Mouse (Mus musculus): ENCODE measurements at regions not wholly inside any gene's neighbourhood (a gene's known extent, or its start where the extent isn't known, plus 50 kb on each side); places are given as distances from the start of the nearest gene placed in this dataset.

- H3K9me3 ChIP-seq, result no peaks in the 10 kb centered on the region
- no peaks in the 10 kb centered on the region for H3K36me3 ChIP-seq (replicated peaks)
- no peak overlapping the region for H3K9ac ChIP-seq
- no peaks in the 10 kb centered on the region for H3K4me1 ChIP-seq
- H3K27ac ChIP-seq, result no peak overlapping the region
- WGBS, result 65% methylated on average over 14 of the region's 14 CpGs
- no peak overlapping the region for H3K4me3 ChIP-seq
- no peaks in the 10 kb centered on the region for H3K27me3 ChIP-seq (replicated peaks)
- H3K4me2 ChIP-seq, result no peak overlapping the region
- ATAC-seq (replicated peaks), result no peak
Observed at GRCm38 (mm10) chr6:51162208-51163082, 270.0 kb upstream of the Nfe2l3 start.

- no peaks in the 10 kb centered on the region for H3K27me3 ChIP-seq (replicated peaks)
- H3K4me1 ChIP-seq, result peaks cover 2% of the 10 kb centered on the region; the same call in 1 of the 2 replicates
- no peaks in the 10 kb centered on the region for H3K36me3 ChIP-seq (replicated peaks)
- H3K4me2 ChIP-seq, result no peak overlapping the region
- no peaks in the 10 kb centered on the region for H3K9me3 ChIP-seq
- no peak overlapping the region for H3K4me3 ChIP-seq
- 63% methylated on average over 5 of the region's 5 CpGs for WGBS
- H3K27ac ChIP-seq, result no peak overlapping the region
- no peak for ATAC-seq (replicated peaks)
- H3K9ac ChIP-seq, result no peak overlapping the region
Observed at GRCm38 (mm10) chr6:51163266-51163665, 269.2 kb upstream of the Nfe2l3 start.

DNA sequence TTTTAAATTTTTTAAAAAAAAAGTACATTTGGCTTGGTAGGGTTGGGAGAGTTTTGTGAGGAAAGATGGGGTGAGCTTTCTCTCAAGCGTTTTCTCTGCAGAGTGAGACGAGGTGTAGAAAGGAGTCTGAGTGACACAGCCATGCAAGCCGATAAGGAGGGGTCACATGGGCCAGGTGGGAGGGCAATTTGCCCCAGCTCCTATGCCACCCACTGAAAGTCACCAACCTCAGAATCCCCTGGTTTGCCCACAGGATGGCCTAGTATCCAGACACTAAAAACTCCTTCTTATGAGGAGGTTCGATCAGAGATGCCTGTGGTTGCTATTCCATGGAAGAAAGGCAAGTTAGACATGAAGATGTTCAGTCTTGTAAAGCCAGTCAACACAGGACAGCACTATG, 268.6 kb upstream of the Nfe2l3 start:
- no peak overlapping the region for H3K9ac ChIP-seq
- H3K4me1 ChIP-seq, result peaks cover 7% of the 10 kb centered on the region
- H3K27me3 ChIP-seq (replicated peaks), result peaks cover 2% of the 10 kb centered on the region; the same call in 1 of the 2 replicates
- no peaks in the 10 kb centered on the region for H3K36me3 ChIP-seq (replicated peaks)
- WGBS, result 91% methylated on average over 4 of the region's 4 CpGs
- H3K9me3 ChIP-seq, result no peaks in the 10 kb centered on the region
- H3K4me3 ChIP-seq, result no peak overlapping the region
- ATAC-seq (replicated peaks), result no peak
- H3K27ac ChIP-seq, result no peak overlapping the region
- no peak overlapping the region for H3K4me2 ChIP-seq

DNA sequence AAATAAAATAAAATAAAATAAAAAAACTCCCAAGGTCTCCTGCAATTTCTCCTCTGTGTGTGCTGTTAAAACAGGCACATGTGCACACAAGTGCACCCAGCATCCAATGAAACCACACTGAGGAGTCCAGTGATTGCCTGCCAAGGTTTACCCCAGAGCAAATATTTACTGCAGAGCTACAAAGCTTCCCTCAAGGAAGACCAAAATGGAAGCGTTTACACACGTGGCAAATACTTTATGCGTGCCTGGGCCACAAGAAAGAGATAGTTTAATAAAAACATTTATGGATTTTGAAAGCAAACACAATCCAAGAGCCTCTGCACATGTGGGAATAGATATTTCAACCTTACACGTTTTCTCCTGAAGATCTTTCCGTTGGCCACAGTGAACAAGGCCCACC, 265.4 kb upstream of the Nfe2l3 start:
- Histone ChIP-seq H3K9me3 (no peaks in the 10 kb centered on the region), H3K4me3 (no peak overlapping the region), H3K27ac (no peak overlapping the region), H3K36me3 (replicated peaks) (no peaks in the 10 kb centered on the region), H3K27me3 (replicated peaks) (peaks cover 14% of the 10 kb centered on the region), H3K4me1 (peaks cover 15% of the 10 kb centered on the region), H3K9ac (no peak overlapping the region), H3K4me2 (no peak overlapping the region)
- ATAC-seq (replicated peaks), result no peak
- 71% methylated on average over 5 of the region's 5 CpGs for WGBS

GRCm38 (mm10) chr6:51168048-51168447, 264.4 kb upstream of the Nfe2l3 start:
- H3K4me3 ChIP-seq, result no peak overlapping the region
- H3K27me3 ChIP-seq (replicated peaks), result peaks cover 17% of the 10 kb centered on the region
- H3K9ac ChIP-seq, result no peak overlapping the region
- H3K36me3 ChIP-seq (replicated peaks), result no peaks in the 10 kb centered on the region
- ATAC-seq (replicated peaks), result peak; percentile 43; the same call in 1 of the 2 replicates
- peak overlapping the region; percentile 62; the same call in 1 of the 2 replicates for H3K27ac ChIP-seq
- peaks cover 15% of the 10 kb centered on the region for H3K4me1 ChIP-seq
- no peaks in the 10 kb centered on the region for H3K9me3 ChIP-seq
- H3K4me2 ChIP-seq, result peak overlapping the region; percentile 50; the same call in 1 of the 2 replicates
- WGBS, result 3% methylated on average over 11 of the region's 11 CpGs

- no peaks in the 10 kb centered on the region for H3K36me3 ChIP-seq (replicated peaks)
- peak; percentile 31; the same call in 1 of the 2 replicates for ATAC-seq (replicated peaks)
- H3K9me3 ChIP-seq, result no peaks in the 10 kb centered on the region
- 7% methylated on average over 38 of the region's 38 CpGs for WGBS
- peaks cover 15% of the 10 kb centered on the region for H3K4me1 ChIP-seq
- H3K27me3 ChIP-seq (replicated peaks), result peaks cover 25% of the 10 kb centered on the region
- H3K4me3 ChIP-seq, result peak overlapping the region; percentile 22
- H3K27ac ChIP-seq, result peak overlapping the region; percentile 62
- peak overlapping the region; percentile 21; the same call in 1 of the 2 replicates for H3K9ac ChIP-seq
- H3K4me2 ChIP-seq, result peak overlapping the region; percentile 50
Observed at GRCm38 (mm10) chr6:51168775-51169695, 263.4 kb upstream of the Nfe2l3 start.

GRCm38 (mm10) chr6:51169971-51170411, 262.5 kb upstream of the Nfe2l3 start:
- Histone ChIP-seq H3K4me3 (0 out of 2 replicates have a peak overlapping the region, but pooled peaks have one; percentile 3), H3K9ac (no peak overlapping the region), H3K36me3 (replicated peaks) (no peaks in the 10 kb centered on the region), H3K4me1 (peaks cover 15% of the 10 kb centered on the region), H3K27ac (peak overlapping the region; percentile 65), H3K27me3 (replicated peaks) (peaks cover 35% of the 10 kb centered on the region), H3K9me3 (no peaks in the 10 kb centered on the region), H3K4me2 (peak overlapping the region; percentile 24)
- ATAC-seq (replicated peaks), result no peak
- WGBS, result 2% methylated on average over 22 of the region's 22 CpGs

- Histone ChIP-seq H3K27me3 (replicated peaks) (peaks cover 39% of the 10 kb centered on the region), H3K36me3 (replicated peaks) (no peaks in the 10 kb centered on the region), H3K4me2 (peak overlapping the region; percentile 24), H3K9ac (no peak overlapping the region), H3K4me3 (no peak overlapping the region), H3K27ac (no peak overlapping the region), H3K9me3 (no peaks in the 10 kb centered on the region), H3K4me1 (peaks cover 15% of the 10 kb centered on the region)
- ATAC-seq (replicated peaks), result no peak
- under 1% methylated on average over 11 of the region's 11 CpGs for WGBS
Observed at GRCm38 (mm10) chr6:51170414-51170813, 262.1 kb upstream of the Nfe2l3 start.

GRCm38 (mm10) chr6:51170871-51171270, 261.6 kb upstream of the Nfe2l3 start:
- no peak overlapping the region for H3K27ac ChIP-seq
- WGBS, result under 1% methylated on average over 11 of the region's 11 CpGs
- no peaks in the 10 kb centered on the region for H3K36me3 ChIP-seq (replicated peaks)
- H3K4me2 ChIP-seq, result no peak overlapping the region; the same call in 1 of the 2 replicates
- no peaks in the 10 kb centered on the region for H3K9me3 ChIP-seq
- no peak overlapping the region for H3K4me3 ChIP-seq
- H3K4me1 ChIP-seq, result peaks cover 15% of the 10 kb centered on the region
- peak; percentile 77 for ATAC-seq (replicated peaks)
- no peak overlapping the region for H3K9ac ChIP-seq
- peaks cover 43% of the 10 kb centered on the region for H3K27me3 ChIP-seq (replicated peaks)

GRCm38 (mm10) chr6:51171761-51172160, 260.7 kb upstream of the Nfe2l3 start:
- Histone ChIP-seq H3K4me2 (peak overlapping the region; percentile 35), H3K9ac (no peak overlapping the region), H3K9me3 (no peaks in the 10 kb centered on the region), H3K4me1 (peaks cover 15% of the 10 kb centered on the region), H3K4me3 (no peak overlapping the region), H3K36me3 (replicated peaks) (no peaks in the 10 kb centered on the region), H3K27ac (peak overlapping the region; percentile 42; the same call in 1 of the 2 replicates), H3K27me3 (replicated peaks) (peaks cover 50% of the 10 kb centered on the region)
- WGBS, result 4% methylated on average over 22 of the region's 22 CpGs
- ATAC-seq (replicated peaks), result no peak

DNA sequence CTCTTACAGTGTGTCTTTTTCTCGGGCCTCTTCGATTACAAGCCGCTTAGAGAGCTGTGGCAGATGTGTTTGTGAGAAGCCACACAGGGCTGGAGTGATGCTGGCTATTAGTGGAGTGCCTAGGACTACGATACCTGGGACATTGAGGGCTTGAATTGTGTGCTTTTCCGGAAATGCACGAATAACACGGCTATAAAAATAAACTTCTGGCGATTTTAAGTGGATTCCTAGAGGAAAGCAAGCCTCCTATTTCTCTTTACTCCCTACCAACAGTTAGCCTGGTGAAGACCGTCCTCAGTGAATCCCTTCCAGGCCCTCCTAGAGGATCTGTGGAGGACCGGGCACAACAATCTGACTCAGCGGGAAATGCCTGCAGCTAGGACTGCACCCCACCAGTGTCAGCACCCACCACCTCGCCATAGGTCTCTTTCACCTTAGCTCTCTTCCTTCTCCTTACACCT, 260.1 kb upstream of the Nfe2l3 start:
- Histone ChIP-seq H3K9me3 (no peaks in the 10 kb centered on the region), H3K4me2 (peak overlapping the region; percentile 35), H3K4me1 (peaks cover 15% of the 10 kb centered on the region), H3K27me3 (replicated peaks) (peaks cover 56% of the 10 kb centered on the region), H3K27ac (no peak overlapping the region), H3K9ac (no peak overlapping the region), H3K4me3 (no peak overlapping the region), H3K36me3 (replicated peaks) (no peaks in the 10 kb centered on the region)
- ATAC-seq (replicated peaks), result no peak
- 3% methylated on average over 12 of the region's 12 CpGs for WGBS

All from midbrain, embryonic 15.5 days (tissue).